Mouse (Mus musculus): Measurements from ENCODE around the gene Clec16a.

- TF ChIP-seq POLR2A (IDR thresholded peaks at IDR 0.05; ENCODE audit: extremely low read depth, insufficient read depth, low read length) (no peak), CTCF (IDR thresholded peaks at IDR 0.05; ENCODE audit: extremely low read depth, insufficient read depth, low read length) (no peak)
These were observed 137.4 kb downstream of the Clec16a start for GRCm38 (mm10) chr16:10682521-10682920.

All from cortical plate, adult 2 months (tissue).